Mouse (Mus musculus) heart, embryonic 12.5 days (tissue): ENCODE measurements around the gene Xpo1. TPM values are rescaled to one million over a fixed set of nuclear protein-coding genes. Genes with fewer than 3 reads are reported as not detected.

Experiments
- polyA plus RNA-seq: library from polyadenylated mRNA; unstranded; fragments of >200 nt; fragmentation: Nextera tagmentation; extraction: Ambion mirVana; gene quantifications from 2 replicates; pipeline ENCODE4 v1.2.1, GENCODE M21; 2016

The Xpo1 gene
- polyA plus RNA-seq, 1 experiment from 2014 or later = 99.7 TPM

Other genes with a start within 250 kb of the Xpo1 start
- gene Fam161a, start 248.5 kb upstream of the Xpo1 start, polyA plus RNA-seq = 1.8 and 2.1 TPM in 2 replicates
- gene Usp34, start 50.9 kb downstream of the Xpo1 start, polyA plus RNA-seq = 19.2 and 24.3 TPM in 2 replicates
- 72.4 and 75.0 TPM in 2 replicates for gene Ahsa2, start 242.0 kb downstream of the Xpo1 start, polyA plus RNA-seq